Mouse (Mus musculus) kidney, adult 2 months (tissue): Measurements from ENCODE around the gene Rab12.

Source experiments
- CTCF ChIP-seq: fragments of 200-500 bp; conservative IDR thresholded peaks from 2 replicates; pipeline ENCODE4 v1.5.1; 2011; ENCODE audit warnings: low read depth, mild to moderate bottlenecking, control low read depth, low read length, moderate library complexity, mixed read lengths; ENCODE audit not compliant: insufficient read depth, insufficient read length
- POLR2A ChIP-seq: fragments of 200-500 bp; IDR thresholded peaks from one replicate; pipeline ENCODE4 v1.6.1; 2011; ENCODE audit warnings: low read depth, low read length, control low read depth

- TF ChIP-seq CTCF (no peak), POLR2A (no peak)
These were observed 12.8 kb upstream of the Rab12 start for GRCm38 (mm10) chr17:66532285-66532684.
